Mouse (Mus musculus) spleen, postnatal 36 days (tissue): ENCODE measurements at regions not wholly inside any gene's neighbourhood (a gene's known extent, or its start where the extent isn't known, plus 50 kb on each side); places are given as distances from the start of the nearest gene placed in this dataset.

Experiments used
- DNase-seq, 2 experiments: peaks; one replicate each; pipeline ENCODE4 v3.0.0; 2022; ENCODE audit warnings: low spot score in 2 of 2, mixed read lengths in 1 of 2

DNA sequence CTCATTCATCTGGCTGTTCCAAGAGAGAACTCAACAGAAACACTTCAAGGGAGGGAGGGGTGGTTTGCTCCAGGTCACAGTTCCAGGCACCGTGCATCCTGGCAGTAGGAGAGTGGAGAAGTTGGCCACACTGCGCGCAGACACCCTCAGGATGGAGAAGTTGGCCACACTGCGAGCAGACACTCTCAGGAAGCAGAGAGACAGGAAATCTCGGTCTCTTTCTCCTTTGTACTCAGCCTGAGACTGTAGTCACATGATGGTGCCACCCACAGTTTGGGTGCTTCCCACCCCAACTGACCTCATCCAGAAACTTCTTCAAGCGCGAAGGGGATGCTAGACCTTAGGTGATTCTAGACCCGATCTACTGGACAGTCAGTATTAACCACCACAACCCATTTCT, 170.4 kb downstream of the Bcl11b start:
- DNase-seq, result no peak

DNA sequence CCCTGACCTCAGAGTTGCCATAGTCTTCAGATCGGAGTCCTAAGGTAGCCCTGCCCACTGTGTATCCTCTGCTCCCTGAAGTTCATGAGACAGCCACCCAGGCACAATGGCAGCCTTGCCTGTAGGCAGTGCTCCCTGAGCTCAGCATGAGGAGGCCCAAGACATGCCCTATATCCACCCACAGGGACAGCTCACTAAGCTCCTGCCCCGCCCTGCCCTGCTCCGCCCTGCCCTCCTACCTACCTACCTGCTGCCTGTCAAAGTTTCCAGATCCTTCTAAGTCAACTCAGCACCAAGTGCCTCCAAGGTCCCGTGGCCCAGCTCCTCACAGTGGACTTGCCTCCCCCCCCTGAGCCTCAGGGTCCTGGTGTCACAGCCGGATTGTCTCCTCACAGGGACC, 168.9 kb downstream of the Bcl11b start:
- DNase-seq, result no peak

DNA sequence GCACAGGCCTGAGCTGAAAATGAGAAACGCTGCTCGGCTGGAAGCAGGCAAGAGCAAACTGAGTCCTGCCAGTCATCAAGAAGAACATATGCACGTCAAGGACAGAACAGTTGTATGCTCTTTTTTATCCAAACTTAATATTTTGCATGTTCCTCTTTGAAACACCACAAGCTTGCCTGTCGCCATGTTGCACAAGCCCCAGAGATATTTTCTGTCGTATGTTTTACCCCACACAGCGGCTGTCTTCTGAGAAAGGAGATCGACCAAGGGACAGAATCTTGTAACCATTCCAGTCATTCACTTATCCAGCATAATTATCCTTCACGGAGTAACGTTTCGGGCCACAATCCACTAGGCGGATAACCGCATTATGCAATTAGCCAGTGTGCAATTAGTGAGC, 165.7 kb downstream of the Bcl11b start:
- no peak for DNase-seq

DNA sequence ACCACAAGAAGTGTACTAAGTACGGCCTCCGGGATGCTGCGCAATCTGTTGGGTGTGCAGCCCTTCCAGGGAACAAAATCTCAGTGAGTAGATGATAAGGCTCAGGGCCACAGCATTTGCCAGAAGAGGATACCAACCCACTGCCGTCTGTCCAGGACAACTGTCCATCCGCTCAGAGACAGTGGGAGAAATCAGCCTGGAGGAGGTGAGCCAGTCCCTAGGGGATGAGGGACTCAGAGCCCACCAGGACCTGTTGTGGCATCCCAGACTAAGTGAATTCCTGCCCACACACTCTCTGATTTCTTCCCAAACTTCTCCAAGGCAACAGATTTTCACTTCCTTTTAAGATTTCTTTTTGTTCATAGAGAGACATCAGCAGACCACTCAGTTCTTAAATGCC, 158.8 kb downstream of the Bcl11b start:
- DNase-seq, result no peak

- no peak for DNase-seq
These were observed 152.8 kb downstream of the Bcl11b start for GRCm38 (mm10) chr12:107850591-107850990.

GRCm38 (mm10) chr12:107852921-107853320, 150.5 kb downstream of the Bcl11b start:
- DNase-seq, result no peak

GRCm38 (mm10) chr12:107855547-107855946, 147.9 kb downstream of the Bcl11b start:
- DNase-seq, result no peak

- DNase-seq, result no peak
These were observed 146.9 kb downstream of the Bcl11b start for GRCm38 (mm10) chr12:107856421-107857043.

DNA sequence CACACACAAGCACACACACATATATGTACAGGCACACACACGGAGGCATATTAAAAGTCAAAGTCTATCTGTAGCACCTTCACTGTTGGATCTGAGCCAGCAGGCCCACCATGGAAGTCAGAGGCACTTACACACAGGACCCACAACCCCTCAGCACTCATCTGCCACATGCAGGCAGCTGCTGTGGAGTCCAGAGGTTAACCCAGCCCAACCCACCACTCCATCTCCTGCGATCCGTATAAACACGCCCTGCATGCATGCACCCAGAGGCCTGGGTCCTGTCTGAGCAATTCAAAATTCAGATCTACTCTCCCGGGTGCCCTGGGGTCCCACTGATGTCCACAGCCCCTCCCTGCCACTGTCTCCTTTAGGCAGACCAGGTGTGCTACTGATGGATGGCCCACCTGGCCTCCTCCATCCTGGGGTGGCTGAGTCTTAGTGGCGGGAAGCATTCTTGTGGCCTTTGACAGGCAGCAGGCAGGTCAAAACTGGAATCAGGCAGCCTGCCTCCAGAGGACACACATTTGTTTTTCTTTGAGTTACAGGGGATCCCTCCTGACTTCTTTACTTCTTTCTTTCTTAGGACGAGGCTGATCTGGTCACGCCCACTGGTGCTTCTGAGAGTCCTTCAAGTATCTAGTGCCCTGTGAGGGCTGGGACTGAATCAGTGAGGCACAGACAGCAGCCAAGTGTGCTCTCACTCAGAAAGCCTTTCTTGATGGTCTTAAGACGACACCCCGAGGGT, 144.7 kb downstream of the Bcl11b start:
- no peak for DNase-seq

DNA sequence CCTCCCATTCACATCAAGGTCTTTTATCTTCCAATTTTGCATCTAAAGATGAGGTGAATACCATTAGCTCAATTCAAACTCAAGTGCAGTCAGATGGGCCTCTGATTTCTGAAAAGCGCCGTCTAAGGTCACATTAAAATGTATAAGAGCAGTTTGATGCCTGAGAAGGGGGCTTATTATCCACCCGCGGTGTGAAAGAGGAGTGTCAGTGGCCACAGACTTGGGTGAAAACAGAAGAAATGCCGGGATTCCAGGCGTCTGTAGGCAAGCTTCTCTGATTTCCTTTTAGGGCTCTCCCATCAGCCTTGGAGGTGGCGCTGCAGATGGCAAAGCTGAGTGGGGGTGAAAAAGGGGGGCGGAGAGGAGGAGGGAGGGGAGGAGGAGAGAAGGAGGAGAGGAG, 143.7 kb downstream of the Bcl11b start:
- DNase-seq, result no peak

DNA sequence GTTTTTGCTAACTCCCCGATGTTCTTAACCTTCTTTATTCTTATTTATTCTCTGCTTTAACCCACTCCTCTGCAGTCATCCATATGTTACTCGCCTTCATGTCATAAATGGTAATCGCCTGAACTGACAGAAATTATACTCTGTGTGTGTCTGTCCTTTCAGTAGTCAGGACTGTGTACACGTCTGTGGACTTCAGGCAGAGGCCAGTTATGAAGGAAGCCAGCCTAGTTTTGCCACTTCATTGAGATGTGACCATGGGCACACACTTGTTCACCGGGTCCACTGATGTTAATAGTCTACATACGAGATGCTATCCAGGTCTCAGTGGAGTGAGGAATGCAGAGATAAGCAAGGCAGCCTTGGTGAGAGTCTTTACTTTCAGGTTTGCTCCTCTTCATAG, 143.0 kb downstream of the Bcl11b start:
- DNase-seq, result no peak
